Mouse (Mus musculus): Measurements from ENCODE around the gene Ube2b.

- TF ChIP-seq CTCF (IDR thresholded peaks at IDR 0.05; ENCODE audit: low read depth) (no peak), EP300 (IDR thresholded peaks at IDR 0.05; ENCODE audit: low read depth) (no peak)
Measured at GRCm38 (mm10) chr11:52033953-52034352, 33.4 kb upstream of the Ube2b start.
